Mouse (Mus musculus) heart, embryonic 11.5 days (tissue): ENCODE results near the gene BC048679. TPM values are rescaled to one million over a fixed set of nuclear protein-coding genes. Genes with fewer than 3 reads are reported as not detected.

ENCODE experiments used
- ATAC-seq: fragments of 200-750 bp; cut with Nextera tagmentation; replicated peaks from 2 replicates; pipeline ENCODE4 v1.8.0; 2017; ENCODE audit warnings: moderate library complexity; ENCODE audit not compliant: insufficient number of reproducible peaks, low FRiP score, low TSS enrichment
- H3K27ac ChIP-seq: fragments of 300-500 bp; sonication (generic); 2 replicates; pipeline ENCODE4 v1.5.1; 2014; ENCODE audit warnings: mild to moderate bottlenecking, low read depth, low read length
- H3K27me3 ChIP-seq: fragments of 300-500 bp; sonication (generic); 2 replicates; pipeline ENCODE4 v1.6.1; 2014; ENCODE audit warnings: mild to moderate bottlenecking, low read length, mixed read lengths; ENCODE audit not compliant: control insufficient read depth, insufficient read depth
- H3K36me3 ChIP-seq: fragments of 300-500 bp; sonication (generic); 2 replicates; pipeline ENCODE4 v1.6.1; 2014; ENCODE audit warnings: mild to moderate bottlenecking, low read length, moderate library complexity, mixed read lengths; ENCODE audit not compliant: control insufficient read depth, insufficient read depth
- H3K4me1 ChIP-seq: fragments of 300-500 bp; sonication (generic); 2 replicates; pipeline ENCODE4 v1.6.1; 2014; ENCODE audit warnings: low read length; ENCODE audit not compliant: control insufficient read depth, insufficient read depth
- H3K4me2 ChIP-seq: fragments of 300-500 bp; sonication (generic); 2 replicates; pipeline ENCODE4 v1.6.1; 2014; ENCODE audit warnings: mild to moderate bottlenecking, moderate library complexity
- H3K4me3 ChIP-seq: fragments of 300-500 bp; sonication (generic); 2 replicates; pipeline ENCODE4 v1.5.1; 2014; ENCODE audit warnings: low read depth, low read length
- H3K9ac ChIP-seq: fragments of 300-500 bp; sonication (generic); 2 replicates; pipeline ENCODE4 v1.6.1; 2014; ENCODE audit warnings: mild to moderate bottlenecking, low read depth, low read length, moderate library complexity
- H3K9me3 ChIP-seq: fragments of 300-500 bp; sonication (generic); replicated peaks from 2 replicates; pipeline ENCODE4 v1.6.1; 2016; ENCODE audit warnings: low read length; ENCODE audit not compliant: control insufficient read depth
- WGBS: fragments of 180-500 bp; shearing (Covaris S2); extraction: QIAGEN DNeasy Blood & Tissue Kit; methylation state at CpG from one replicate; pipeline ENCODE4 v1.1.7; 2014; ENCODE audit not compliant: insufficient replicate concordance; 5-methylcytosine and 5-hydroxymethylcytosine counted together
- polyA plus RNA-seq: library from polyadenylated mRNA; unstranded; fragments of >200 nt; fragmentation: Nextera tagmentation; extraction: Ambion mirVana; gene quantifications from 2 replicates; pipeline ENCODE4 v1.2.1, GENCODE M21; 2014

BC048679 gene
- polyA plus RNA-seq, 1 experiment from 2014 or later: not detected

GRCm38 (mm10) chr7:81528918-81529317 lies 30.8 kb upstream of the BC048679 start:
- Histone ChIP-seq H3K4me1 (peaks cover 8% of the 10 kb centered on the region; the same call in 1 of the 2 replicates), H3K27ac (no peak overlapping the region), H3K4me2 (no peak overlapping the region), H3K9ac (no peak overlapping the region), H3K27me3 (no peaks in the 10 kb centered on the region), H3K36me3 (peaks cover 43% of the 10 kb centered on the region), H3K9me3 (no peaks in the 10 kb centered on the region; the same call in 1 of the 2 replicates), H3K4me3 (no peak overlapping the region)
- ATAC-seq: no peak
- 91% methylated on average over 8 of the region's 8 CpGs for WGBS

GRCm38 (mm10) chr7:81523663-81524017 lies 25.6 kb upstream of the BC048679 start:
- WGBS: 10% methylated on average over 13 of the region's 13 CpGs
- 0 out of 2 replicates have a peak, but pooled peaks have one; percentile 1 for ATAC-seq
- Histone ChIP-seq H3K4me3 (peak overlapping the region; percentile 75), H3K9me3 (no peaks in the 10 kb centered on the region), H3K4me2 (peak overlapping the region; percentile 92), H3K9ac (peak overlapping the region; percentile 84), H3K27ac (peak overlapping the region; percentile 96), H3K36me3 (peaks cover 8% of the 10 kb centered on the region; the same call in 1 of the 2 replicates), H3K27me3 (no peaks in the 10 kb centered on the region), H3K4me1 (peaks cover 13% of the 10 kb centered on the region; the same call in 1 of the 2 replicates)

DNA sequence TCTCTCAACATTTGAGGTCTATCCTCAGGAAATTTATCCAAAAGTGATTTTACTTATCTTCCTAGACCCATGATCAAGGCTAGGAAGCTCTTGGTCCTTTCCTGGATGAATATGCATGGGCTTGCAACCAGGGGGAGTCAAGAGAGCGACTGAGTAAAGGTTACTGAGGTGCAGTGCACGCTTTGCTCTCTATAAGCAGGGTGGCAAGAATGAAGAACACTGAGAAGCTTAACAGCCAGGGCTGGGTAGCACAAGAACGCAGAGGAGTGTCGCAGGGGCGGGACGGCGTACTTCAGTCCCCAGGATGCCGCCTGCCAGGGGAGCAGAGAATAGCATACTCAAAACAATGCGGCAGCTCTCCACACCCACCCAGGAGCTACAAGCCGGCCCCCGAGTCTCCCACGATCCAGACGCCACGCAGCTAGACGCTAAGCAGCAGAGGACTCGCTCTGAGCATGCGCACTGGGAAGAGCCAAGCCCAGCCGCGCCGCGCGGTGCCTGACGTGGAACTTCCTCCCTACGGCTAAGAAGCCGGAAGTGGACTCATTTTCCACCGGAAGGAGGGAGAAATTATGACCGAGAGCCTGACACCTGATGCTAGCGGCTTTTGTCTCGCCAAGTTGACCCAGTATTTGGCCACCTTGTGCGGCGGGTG lies 25.1 kb upstream of the BC048679 start:
- WGBS: under 1% methylated on average over 31 of the region's 31 CpGs
- Histone ChIP-seq H3K4me1 (peaks cover 13% of the 10 kb centered on the region; the same call in 1 of the 2 replicates), H3K9me3 (no peaks in the 10 kb centered on the region), H3K27me3 (no peaks in the 10 kb centered on the region), H3K4me3 (peak overlapping the region; percentile 75), H3K27ac (peak overlapping the region; percentile 96), H3K36me3 (0 out of 2 replicates have a peak, but pooled peaks cover 5% of the 10 kb centered on the region), H3K9ac (peak overlapping the region; percentile 84), H3K4me2 (peak overlapping the region; percentile 92)
- ATAC-seq: peak; percentile 91

- Histone ChIP-seq H3K27me3 (0 out of 2 replicates have a peak, but pooled peaks cover 3% of the 10 kb centered on the region), H3K9ac (no peak overlapping the region), H3K36me3 (no peaks in the 10 kb centered on the region), H3K4me2 (no peak overlapping the region), H3K27ac (no peak overlapping the region), H3K9me3 (no peaks in the 10 kb centered on the region), H3K4me3 (no peak overlapping the region), H3K4me1 (no peaks in the 10 kb centered on the region)
- no peak for ATAC-seq
- 66% methylated on average over 6 of the region's 6 CpGs for WGBS
Observed at GRCm38 (mm10) chr7:81516154-81517030, 18.3 kb upstream of the BC048679 start.

DNA sequence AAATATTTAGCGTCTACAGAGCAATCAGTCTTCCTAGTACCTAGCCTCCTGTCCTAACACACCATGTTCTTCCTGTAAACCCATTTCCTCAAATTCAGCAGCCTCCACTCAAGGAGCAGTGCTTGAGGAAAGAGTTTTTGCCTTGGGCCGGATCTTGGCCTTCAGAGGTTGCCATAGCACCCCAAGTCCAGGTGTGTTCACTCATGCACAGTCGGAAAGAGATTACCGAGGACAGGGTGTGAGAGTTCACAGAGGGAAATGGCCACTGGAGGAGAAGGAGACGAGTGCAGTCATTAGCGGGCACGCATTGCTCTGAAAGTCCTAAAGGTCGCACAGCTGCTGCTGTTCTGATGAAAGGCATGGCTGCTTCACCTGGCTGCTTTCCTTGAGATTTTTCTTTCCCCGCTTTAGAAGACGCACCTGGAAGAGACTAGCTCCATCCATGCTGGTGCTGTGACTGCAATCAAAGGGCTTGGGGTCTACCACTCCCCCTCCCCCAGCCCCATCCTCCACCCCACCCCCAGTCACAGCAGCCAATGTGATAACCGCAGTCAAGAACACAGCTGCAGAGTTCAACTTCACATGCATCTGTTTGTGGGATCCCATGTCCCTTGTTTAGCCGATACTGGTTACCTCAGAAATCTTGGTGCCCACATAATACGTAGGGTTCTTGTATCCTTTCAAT lies 17.0 kb upstream of the BC048679 start:
- no peak for ATAC-seq
- H3K9me3 ChIP-seq: no peaks in the 10 kb centered on the region
- H3K27me3 ChIP-seq: 0 out of 2 replicates have a peak, but pooled peaks cover 3% of the 10 kb centered on the region
- 44% methylated on average over 13 of the region's 13 CpGs for WGBS
- H3K27ac ChIP-seq: no peak overlapping the region
- no peak overlapping the region for H3K9ac ChIP-seq
- no peaks in the 10 kb centered on the region for H3K4me1 ChIP-seq
- no peak overlapping the region for H3K4me3 ChIP-seq
- no peaks in the 10 kb centered on the region for H3K36me3 ChIP-seq
- no peak overlapping the region for H3K4me2 ChIP-seq

DNA sequence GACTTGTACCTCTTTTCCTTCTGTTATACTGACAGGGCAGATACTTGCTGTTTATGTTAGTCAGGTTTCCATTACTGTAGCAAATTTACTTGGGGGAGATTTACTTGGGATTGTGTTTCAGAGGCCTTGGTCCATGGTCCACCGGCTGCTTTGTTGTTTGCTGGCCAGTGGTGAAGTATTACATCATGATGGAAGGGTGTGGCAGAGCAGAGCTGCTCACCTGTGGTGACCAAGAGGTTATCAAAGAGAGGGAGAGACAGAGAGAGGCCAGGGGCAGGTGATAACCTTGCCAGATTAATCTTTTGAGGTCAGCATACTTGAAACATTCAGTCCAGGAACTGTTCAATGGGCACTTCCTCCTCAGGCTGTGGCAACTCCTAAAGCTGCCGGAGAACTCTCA lies 3.0 kb upstream of the BC048679 start:
- Histone ChIP-seq H3K27ac (no peak overlapping the region), H3K4me2 (no peak overlapping the region), H3K4me1 (no peaks in the 10 kb centered on the region), H3K9ac (no peak overlapping the region), H3K4me3 (no peak overlapping the region), H3K27me3 (peaks cover 4% of the 10 kb centered on the region), H3K9me3 (no peaks in the 10 kb centered on the region), H3K36me3 (no peaks in the 10 kb centered on the region)
- WGBS: 60% methylated on average over 2 of the region's 2 CpGs
- no peak for ATAC-seq

- ATAC-seq: no peak
- WGBS: 43% methylated on average over 6 of the region's 6 CpGs
Observed at GRCm38 (mm10) chr7:81497171-81497570, 910 bp downstream of the BC048679 start.

GRCm38 (mm10) chr7:81493331-81494021 lies 4.6 kb downstream of the BC048679 start, which contains the start of gene Ap3b2:
TSS of gene Ap3b2 (minus strand) at chr7:81493925.
- H3K4me3 ChIP-seq: peak within 1 kb of the TSS; percentile 62
- H3K27ac ChIP-seq: no peak within 1 kb of the TSS
- no peak within 1 kb of the TSS for H3K9ac ChIP-seq
- WGBS: under 1% methylated on average over 57 of the region's 57 CpGs
- H3K27me3 ChIP-seq: peaks cover 39% of the 10 kb centered on the region
- H3K4me2 ChIP-seq: peak within 1 kb of the TSS; percentile 90
- H3K36me3 ChIP-seq: no peaks in the 10 kb centered on the region
- H3K9me3 ChIP-seq: no peaks in the 10 kb centered on the region
- peak; percentile 55 for ATAC-seq
- H3K4me1 ChIP-seq: 0 out of 2 replicates have a peak, but pooled peaks cover 4% of the 10 kb centered on the region

More at GRCm38 (mm10) chr7:81497171-81497570, 910 bp downstream of the BC048679 start:
- H3K36me3 ChIP-seq: no peaks in the 10 kb centered on the region
- H3K4me3 ChIP-seq: no peak overlapping the region
- no peak overlapping the region for H3K4me2 ChIP-seq
- H3K27me3 ChIP-seq: peaks cover 35% of the 10 kb centered on the region
- H3K27ac ChIP-seq: no peak overlapping the region
- H3K4me1 ChIP-seq: 0 out of 2 replicates have a peak, but pooled peaks cover 4% of the 10 kb centered on the region
- H3K9ac ChIP-seq: no peak overlapping the region
- no peaks in the 10 kb centered on the region for H3K9me3 ChIP-seq
